In genomic region chr4:55343287-55343686, GRCm38 (mm10) we compare ENCODE assay signal across 18 mouse cellular contexts. TPM values are rescaled to one million over a fixed set of nuclear protein-coding genes. Genes with fewer than 3 reads are reported as not detected.
DNase-seq lines count a peak whose midpoint lies in the region; ATAC-seq and TF ChIP-seq lines count a peak whose summit lies in the region.
"Had no signal": no experiment of that assay in that cellular context is flagged by ENCODE, and none has a peak within 500 bp of the region (broad histone marks: within the 10 kb centered on the region; RNA-seq: fewer than 3 reads in every experiment).

No protein-coding gene starts in this region.

- no peak overlapping the region for H3K4me3 ChIP-seq in liver, postnatal 0 days (ENCODE audit: low read depth, low read length)
- H3K4me3 ChIP-seq in MEL (ENCODE audit: control insufficient read depth in 1 of 2, insufficient read depth in 1 of 2, low read depth in 2 of 2, low read length in 2 of 2): no peak overlapping the region
- H3K4me3 ChIP-seq in gastrocnemius, adult 2 months: no peak overlapping the region
- H3K4me3 ChIP-seq in left cerebral cortex, adult 2 months: no peak overlapping the region
- H3K4me3 ChIP-seq: limb, embryonic 12.5 days; midbrain, embryonic 13.5 days had no signal

- H3K4me1 ChIP-seq in liver, postnatal 0 days (ENCODE audit: insufficient read depth): peaks cover 16% of the 10 kb centered on the region
- H3K4me1 ChIP-seq in MEL (ENCODE audit: control insufficient read depth in 1 of 2, insufficient read depth in 2 of 2, low read length in 2 of 2): peaks cover 15 to 19% of the 10 kb centered on the region in 2 experiments
- H3K4me1 ChIP-seq: limb, embryonic 12.5 days; midbrain, embryonic 13.5 days had no signal

- intact Hi-C loops in gastrocnemius, adult 2 months (cut with DNase I): no loop called here
- intact Hi-C loops in left cerebral cortex, adult 2 months (cut with DNase I): no loop called here

- TF ChIP-seq RAD21 in MEL (IDR thresholded peaks at IDR 0.05; ENCODE audit: low read depth, low read length): no peak

- no peaks in the 10 kb centered on the region for H3K79me2 ChIP-seq in MEL (ENCODE audit: control insufficient read depth, insufficient read depth, low read length, poor library complexity)

- DNase-seq in liver, postnatal 0 days: no peak
- DNase-seq in liver (no peak), MEL (ENCODE audit: low read depth, low spot score) (no peak)
- DNase-seq in thymus, postnatal 25 days: peak; percentile 48
- DNase-seq in kidney, postnatal 4 days: no peak
- no peak for DNase-seq in gastrocnemius, adult 2 months
- DNase-seq in left cerebral cortex, adult 2 months (ENCODE audit: extremely low spot score in 1 of 2, low spot score in 2 of 2): no peak
- DNase-seq: adrenal gland, adult 2 months; cerebellum, adult 11-12 months; kidney, adult 2 months; kidney, postnatal 36 days; lung, adult 2 months; lung, postnatal 4 days had no signal

- peak overlapping the region; percentile 10; the same call in 1 of the 2 replicates for H3K4me2 ChIP-seq in liver, postnatal 0 days (ENCODE audit: low read depth, low read length)
- H3K4me2 ChIP-seq: hindbrain, embryonic 14.5 days; limb, embryonic 12.5 days; midbrain, embryonic 13.5 days had no signal

- no peak for TF ChIP-seq POLR2A in MEL (IDR thresholded peaks at IDR 0.05; ENCODE audit: control insufficient read depth in 1 of 2, insufficient read depth in 1 of 2, low read depth in 1 of 2, low read length in 2 of 2, poor library complexity in 1 of 2)

- no peak for TF ChIP-seq CTCF in liver, postnatal 0 days (IDR thresholded peaks at IDR 0.05; ENCODE audit: low read depth)
- no peak for TF ChIP-seq CTCF in MEL (IDR thresholded peaks at IDR 0.05 in 2 of 3, conservative IDR thresholded peaks at IDR 0.05 in 1 of 3; ENCODE audit: control insufficient read depth in 1 of 3, insufficient read depth in 1 of 3, low read depth in 2 of 3, low read length in 3 of 3, poor library complexity in 1 of 3, severe bottlenecking in 1 of 3)
- TF ChIP-seq CTCF in gastrocnemius, adult 2 months (IDR thresholded peaks at IDR 0.05): no peak
- no peak for TF ChIP-seq CTCF in left cerebral cortex, adult 2 months (IDR thresholded peaks at IDR 0.05)

- no peaks in the 10 kb centered on the region for H3K9me3 ChIP-seq in liver, postnatal 0 days (ENCODE audit: low read length)
- no peaks in the 10 kb centered on the region for H3K9me3 ChIP-seq in MEL (replicated peaks; ENCODE audit: insufficient read depth, low read length)
- H3K9me3 ChIP-seq: limb, embryonic 12.5 days; midbrain, embryonic 13.5 days had no signal

- no peak overlapping the region for H3K27ac ChIP-seq in liver, postnatal 0 days (ENCODE audit: low read depth)
- no peak overlapping the region for H3K27ac ChIP-seq in MEL (ENCODE audit: control insufficient read depth, low read depth, low read length)
- H3K27ac ChIP-seq in gastrocnemius, adult 2 months: no peak overlapping the region
- no peak overlapping the region for H3K27ac ChIP-seq in left cerebral cortex, adult 2 months
- H3K27ac ChIP-seq: hindbrain, embryonic 14.5 days; limb, embryonic 12.5 days; midbrain, embryonic 13.5 days; stomach, postnatal 0 days had no signal

- WGBS in liver, postnatal 0 days (ENCODE audit: insufficient replicate concordance): 70% methylated on average over 3 of the region's 3 CpGs

- no peaks in the 10 kb centered on the region for H3K27me3 ChIP-seq in liver, postnatal 0 days (ENCODE audit: insufficient read depth, low read length)
- H3K27me3 ChIP-seq in MEL (ENCODE audit: control insufficient read depth in 1 of 2, insufficient read depth in 2 of 2, low read length in 2 of 2): no peaks in the 10 kb centered on the region
- H3K27me3 ChIP-seq: limb, embryonic 12.5 days; midbrain, embryonic 13.5 days had no signal

- H3K9ac ChIP-seq in liver, postnatal 0 days (replicated peaks): no peak overlapping the region
- no peak overlapping the region for H3K9ac ChIP-seq in MEL (ENCODE audit: control insufficient read depth, low read depth, low read length, poor library complexity, severe bottlenecking)
- H3K9ac ChIP-seq: hindbrain, embryonic 14.5 days; limb, embryonic 12.5 days; midbrain, embryonic 13.5 days had no signal

- no peak for ATAC-seq in liver, postnatal 0 days
- ATAC-seq in megakaryocyte, adult 5-6 weeks (ENCODE audit: poor library complexity, severe bottlenecking): 0 out of 2 replicates have a peak, but pooled peaks have one; percentile 14
- ATAC-seq: midbrain, embryonic 13.5 days had no signal

- no peaks in the 10 kb centered on the region for H3K36me3 ChIP-seq in liver, postnatal 0 days (replicated peaks; ENCODE audit: insufficient read depth, low read length)
- peaks cover 0 to 21% of the 10 kb centered on the region in 2 experiments; a peak in 2 of 4 replicates for H3K36me3 ChIP-seq in MEL (ENCODE audit: control insufficient read depth in 1 of 2, insufficient read depth in 2 of 2, low read length in 2 of 2)
- H3K36me3 ChIP-seq: limb, embryonic 12.5 days; midbrain, embryonic 13.5 days had no signal

- TF ChIP-seq EP300 in liver, postnatal 0 days (IDR thresholded peaks at IDR 0.05; ENCODE audit: low read depth): no peak
- TF ChIP-seq EP300 in MEL (IDR thresholded peaks at IDR 0.05; ENCODE audit: low read depth in 1 of 2, low read length in 2 of 2): no peak

TF ChIP-seq in MEL, 35 proteins besides CTCF, POLR2A, EP300 and RAD21:
- TF ChIP-seq SMC3 (IDR thresholded peaks at IDR 0.05; ENCODE audit: low read depth, low read length) (no peak), SIN3A (IDR thresholded peaks at IDR 0.05; ENCODE audit: low read length) (no peak), ZNF384 (IDR thresholded peaks at IDR 0.05; ENCODE audit: low read depth, low read length) (peak; percentile 61; the same call in 1 of the 2 replicates)
TF ChIP-seq in MEL: peak in this region for 1.

RNA-seq across cellular contexts. Expression of gene Rad23b, which starts 6.6 kb away (rescaled TPM):
- 39.9 and 48.0 TPM in 2 replicates for polyA plus RNA-seq in liver, postnatal 0 days (2015; fragmentation: Nextera tagmentation; extraction: Ambion mirVana)
- 193 and 200 TPM in 2 replicates for total RNA-seq in MEL (2012; rRNA removed)
- 100 to 1,000 TPM in 1 of 2 experiments, not detected in 1; 270 TPM for polyA plus RNA-seq in MEL (2012; ENCODE audit: insufficient read depth in 1 of 2, insufficient read length in 2 of 2, low read depth in 1 of 2, low replicate concordance in 2 of 2, missing spikeins in 1 of 2)
- 56.7 and 60.3 TPM in 2 replicates for total RNA-seq in megakaryocyte, adult 5-6 weeks (2015)
- total RNA-seq in megakaryocyte, adult 5-6 weeks (2017): 81.3 and 83.2 TPM in 2 replicates
- 100 to 1,000 TPM; 112 to 134 TPM for total RNA-seq in gastrocnemius, adult 2 months (2021)
- 100 to 1,000 TPM; 180 to 193 TPM for total RNA-seq in left cerebral cortex, adult 2 months (2021)
